Mouse (Mus musculus) c-Kit-positive CD71-negative TER-119-negative erythroid progenitor cells, embryonic 14.5 days (primary cell): ENCODE measurements around the gene Smg7.

Experiments
- DNase-seq: peaks from one replicate; pipeline ENCODE4 v3.0.0-alpha.2; 2013; ENCODE audit warnings: low read depth

Smg7 gene

GRCm38 (mm10) chr1:152840343-152840742, 62.1 kb downstream of the Smg7 start:
- DNase-seq, result no peak

- DNase-seq, result no peak
Measured at GRCm38 (mm10) chr1:152838841-152839240, 63.6 kb downstream of the Smg7 start.

GRCm38 (mm10) chr1:152838026-152838702, 64.3 kb downstream of the Smg7 start:
- no peak for DNase-seq

- no peak for DNase-seq
Measured at GRCm38 (mm10) chr1:152835061-152835460, 67.4 kb downstream of the Smg7 start.

GRCm38 (mm10) chr1:152832316-152832715, 70.1 kb downstream of the Smg7 start:
- no peak for DNase-seq

GRCm38 (mm10) chr1:152831619-152832018, 70.8 kb downstream of the Smg7 start:
- no peak for DNase-seq

- DNase-seq, result no peak
Measured at GRCm38 (mm10) chr1:152831003-152831402, 71.4 kb downstream of the Smg7 start.

- DNase-seq, result no peak
Measured at GRCm38 (mm10) chr1:152830054-152830453, 72.4 kb downstream of the Smg7 start.

- DNase-seq, result no peak
Measured at GRCm38 (mm10) chr1:152828637-152829355, 73.7 kb downstream of the Smg7 start.

- no peak for DNase-seq
Measured at GRCm38 (mm10) chr1:152828168-152828567, 74.3 kb downstream of the Smg7 start.

GRCm38 (mm10) chr1:152826446-152826845, 76.0 kb downstream of the Smg7 start:
- DNase-seq, result no peak

- DNase-seq, result no peak
Measured at GRCm38 (mm10) chr1:152824206-152824605, 78.2 kb downstream of the Smg7 start.

GRCm38 (mm10) chr1:152821746-152822145, 80.7 kb downstream of the Smg7 start:
- DNase-seq, result no peak

GRCm38 (mm10) chr1:152820911-152821695, 81.3 kb downstream of the Smg7 start:
- DNase-seq, result no peak

- no peak for DNase-seq
Measured at GRCm38 (mm10) chr1:152819558-152819957, 82.9 kb downstream of the Smg7 start.

GRCm38 (mm10) chr1:152817794-152818193, 84.7 kb downstream of the Smg7 start:
- DNase-seq, result no peak

- DNase-seq, result no peak
Measured at GRCm38 (mm10) chr1:152817027-152817769, 85.2 kb downstream of the Smg7 start.

GRCm38 (mm10) chr1:152815265-152815701, 87.2 kb downstream of the Smg7 start:
- no peak for DNase-seq

GRCm38 (mm10) chr1:152810533-152811439, 91.7 kb downstream of the Smg7 start:
- DNase-seq, result no peak

GRCm38 (mm10) chr1:152809541-152810252, 92.7 kb downstream of the Smg7 start:
- DNase-seq, result no peak

GRCm38 (mm10) chr1:152808392-152808680, 94.1 kb downstream of the Smg7 start:
- no peak for DNase-seq
